Mouse (Mus musculus): Measurements from ENCODE around the gene Ttyh3. TPM values are rescaled to one million over a fixed set of nuclear protein-coding genes. Genes with fewer than 3 reads are reported as not detected.
A peak's percentile ranks its signal among the peaks of the same experiment; 100 is the strongest.

Gene Ttyh3
- total and polyA plus RNA-seq, 2 experiments from 2014 or later, result 56.6 to 196 TPM

DNA sequence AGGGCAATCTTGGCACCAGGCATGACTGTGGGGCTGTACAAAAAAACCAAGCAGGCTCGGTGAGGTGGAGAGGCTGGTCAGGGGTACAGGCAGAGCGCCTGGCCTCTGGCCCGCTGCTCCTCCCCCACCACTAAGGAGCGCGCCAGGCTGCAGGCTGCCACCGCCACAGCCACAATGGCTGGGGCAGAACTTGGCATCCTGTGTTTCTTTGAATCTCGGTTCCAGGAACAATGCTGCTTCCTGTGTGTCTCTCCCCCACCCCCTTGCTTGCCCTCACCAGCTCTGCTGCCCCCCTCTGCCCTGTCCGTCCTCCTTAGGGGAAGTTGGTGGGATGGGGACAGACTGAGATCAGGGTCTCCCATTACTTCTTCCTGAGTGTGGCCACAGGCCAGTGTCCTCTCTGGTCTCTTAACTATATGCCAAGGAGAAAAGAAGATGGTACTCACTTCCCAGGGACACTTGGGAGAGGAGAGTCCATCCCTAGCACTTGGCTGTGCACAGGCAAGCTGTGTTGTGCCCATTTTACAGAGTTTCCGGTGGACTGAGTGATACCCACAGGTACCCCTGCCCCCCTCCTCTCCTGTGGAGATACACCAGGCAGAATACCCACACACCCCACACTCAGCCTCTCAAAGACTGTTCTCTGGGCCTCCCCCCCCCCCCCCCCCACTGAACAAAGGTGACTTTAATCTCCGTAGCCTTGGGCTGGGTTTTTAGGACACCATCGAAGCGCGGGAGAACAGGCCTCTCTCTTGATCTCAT is 39.1 kb downstream of the Ttyh3 start:
- Histone ChIP-seq H3K36me3 (ENCODE audit: insufficient read depth, low read length) (no peaks in the 10 kb centered on the region), H3K4me1 (ENCODE audit: insufficient read depth, low read length) (peaks cover 17% of the 10 kb centered on the region), H3K9me3 (ENCODE audit: low read length) (no peaks in the 10 kb centered on the region), H3K4me3 (ENCODE audit: low read depth, low read length) (peak overlapping the region; percentile 52), H3K27me3 (ENCODE audit: insufficient read depth, low read length) (peaks cover 22% of the 10 kb centered on the region), H3K9ac (replicated peaks; ENCODE audit: low read length, poor library complexity, severe bottlenecking) (peak overlapping the region; percentile 60; the same call in 1 of the 2 replicates), H3K4me2 (ENCODE audit: low read depth, low read length, poor library complexity, severe bottlenecking) (peak overlapping the region; percentile 94), H3K27ac (ENCODE audit: low read depth, low read length) (peak overlapping the region; percentile 68)
- no peak for TF ChIP-seq CTCF (IDR thresholded peaks at IDR 0.05)
- ATAC-seq (ENCODE audit: low FRiP score) (0 out of 2 replicates have a peak, but pooled peaks have one; percentile 33), DNase-seq (ENCODE audit: low spot score) (peak; percentile 83)
- WGBS, result 10% methylated on average over 13 of the region's 13 CpGs

GRCm38 (mm10) chr5:140608634-140609015 is 40.2 kb downstream of the Ttyh3 start:
- Histone ChIP-seq H3K4me2 (ENCODE audit: low read depth, low read length, poor library complexity, severe bottlenecking) (peak overlapping the region; percentile 94), H3K9ac (replicated peaks; ENCODE audit: low read length, poor library complexity, severe bottlenecking) (peak overlapping the region; percentile 60; the same call in 1 of the 2 replicates), H3K27me3 (ENCODE audit: insufficient read depth, low read length) (peaks cover 22% of the 10 kb centered on the region), H3K4me1 (ENCODE audit: insufficient read depth, low read length) (peaks cover 17% of the 10 kb centered on the region), H3K27ac (ENCODE audit: low read depth, low read length) (peak overlapping the region; percentile 68), H3K36me3 (ENCODE audit: insufficient read depth, low read length) (no peaks in the 10 kb centered on the region), H3K9me3 (ENCODE audit: low read length) (no peaks in the 10 kb centered on the region), H3K4me3 (ENCODE audit: low read depth, low read length) (peak overlapping the region; percentile 52)
- peak; percentile 38 for ATAC-seq (ENCODE audit: low FRiP score)
- 3% methylated on average over 16 of the region's 16 CpGs for WGBS
- TF ChIP-seq CTCF (IDR thresholded peaks at IDR 0.05), result no peak
- DNase-seq (ENCODE audit: low spot score), result peak; percentile 84

- no peak for TF ChIP-seq CTCF (IDR thresholded peaks at IDR 0.05)
- Histone ChIP-seq H3K4me1 (ENCODE audit: insufficient read depth, low read length) (peaks cover 17% of the 10 kb centered on the region), H3K36me3 (ENCODE audit: insufficient read depth, low read length) (no peaks in the 10 kb centered on the region), H3K9me3 (ENCODE audit: low read length) (no peaks in the 10 kb centered on the region), H3K9ac (replicated peaks; ENCODE audit: low read length, poor library complexity, severe bottlenecking) (peak overlapping the region; percentile 60), H3K27ac (ENCODE audit: low read depth, low read length) (peak overlapping the region; percentile 68), H3K4me3 (ENCODE audit: low read depth, low read length) (peak overlapping the region; percentile 52), H3K4me2 (ENCODE audit: low read depth, low read length, poor library complexity, severe bottlenecking) (peak overlapping the region; percentile 94), H3K27me3 (ENCODE audit: insufficient read depth, low read length) (peaks cover 22% of the 10 kb centered on the region)
- WGBS, result under 1% methylated on average over 16 of the region's 17 CpGs
- ATAC-seq (ENCODE audit: low FRiP score) (no peak), DNase-seq (ENCODE audit: low spot score) (no peak)
These were observed 40.8 kb downstream of the Ttyh3 start for GRCm38 (mm10) chr5:140607836-140608633.

DNA sequence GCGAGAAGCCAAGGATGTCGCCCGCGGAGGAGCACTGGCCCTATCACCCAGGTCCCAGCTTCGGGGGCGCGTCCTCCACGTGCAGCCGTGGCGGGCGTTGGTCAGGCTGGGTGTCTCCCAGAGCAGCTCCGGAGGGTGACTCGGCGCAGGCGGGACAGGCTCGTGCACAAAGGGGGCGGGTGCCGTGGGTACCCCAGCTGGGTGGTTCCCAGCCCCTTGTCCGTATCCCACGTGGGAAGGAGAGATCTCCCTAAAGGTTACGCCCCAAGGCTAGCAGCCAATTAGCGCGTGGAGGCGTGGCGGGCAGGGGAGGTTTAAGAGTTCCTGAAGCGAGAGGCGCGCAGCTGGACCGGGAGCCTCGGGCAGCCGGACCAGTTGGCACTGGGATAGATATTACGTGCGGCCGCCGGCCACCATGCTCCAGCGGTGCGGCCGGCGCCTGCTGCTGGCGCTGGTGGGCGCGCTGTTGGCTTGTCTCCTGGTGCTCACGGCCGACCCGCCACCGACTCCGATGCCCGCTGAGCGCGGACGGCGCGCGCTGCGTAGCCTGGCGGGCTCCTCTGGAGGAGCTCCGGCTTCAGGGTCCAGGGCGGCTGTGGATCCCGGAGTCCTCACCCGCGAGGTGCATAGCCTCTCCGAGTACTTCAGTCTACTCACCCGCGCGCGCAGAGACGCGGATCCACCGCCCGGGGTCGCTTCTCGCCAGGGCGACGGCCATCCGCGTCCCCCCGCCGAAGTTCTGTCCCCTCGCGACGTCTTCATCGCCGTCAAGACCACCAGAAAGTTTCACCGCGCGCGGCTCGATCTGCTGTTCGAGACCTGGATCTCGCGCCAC is 41.6 kb downstream of the Ttyh3 start, which contains the start of gene Lfng:
TSS of gene Lfng (plus strand) at position 320 of the 835 bp plus-strand sequence.
- Histone ChIP-seq H3K36me3 (ENCODE audit: insufficient read depth, low read length) (no peaks in the 10 kb centered on the region), H3K9ac (replicated peaks; ENCODE audit: low read length, poor library complexity, severe bottlenecking) (peak within 1 kb of the TSS; percentile 60), H3K4me3 (ENCODE audit: low read depth, low read length) (peak within 1 kb of the TSS; percentile 52), H3K9me3 (ENCODE audit: low read length) (no peaks in the 10 kb centered on the region), H3K4me2 (ENCODE audit: low read depth, low read length, poor library complexity, severe bottlenecking) (peak within 1 kb of the TSS; percentile 94), H3K27me3 (ENCODE audit: insufficient read depth, low read length) (peaks cover 22% of the 10 kb centered on the region), H3K27ac (ENCODE audit: low read depth, low read length) (peak within 1 kb of the TSS; percentile 68), H3K4me1 (ENCODE audit: insufficient read depth, low read length) (peaks cover 16% of the 10 kb centered on the region)
- ATAC-seq (ENCODE audit: low FRiP score), result peak; percentile 45; the same call in 1 of the 2 replicates
- WGBS, result under 1% methylated on average over 82 of the region's 91 CpGs
- TF ChIP-seq CTCF (IDR thresholded peaks at IDR 0.05), result peak; percentile 37
- DNase-seq (ENCODE audit: low spot score), result peak; percentile 91

DNA sequence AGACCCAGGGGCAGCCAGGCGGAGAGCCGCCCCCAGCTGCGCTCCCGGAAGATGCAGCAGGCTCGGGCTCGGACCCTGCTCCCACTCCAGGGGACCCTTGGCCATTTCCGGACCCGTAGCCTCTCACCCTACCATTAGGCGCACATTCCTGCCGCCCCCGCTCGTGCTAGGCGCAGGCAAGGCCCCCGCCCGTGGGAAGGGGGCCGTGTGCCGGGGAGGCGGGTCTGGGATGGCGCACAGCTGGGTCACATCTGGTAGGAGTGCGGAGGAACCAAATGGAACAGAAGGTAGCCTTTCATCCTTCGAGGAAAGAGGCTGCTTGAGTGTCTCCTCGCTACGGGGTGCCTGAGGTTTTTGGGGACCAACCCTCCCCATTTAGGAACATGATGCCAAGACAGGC is 42.4 kb downstream of the Ttyh3 start:
- no peak for ATAC-seq (ENCODE audit: low FRiP score)
- no peak for TF ChIP-seq CTCF (IDR thresholded peaks at IDR 0.05)
- H3K36me3 ChIP-seq (ENCODE audit: insufficient read depth, low read length), result no peaks in the 10 kb centered on the region
- H3K27ac ChIP-seq (ENCODE audit: low read depth, low read length), result no peak overlapping the region
- H3K4me3 ChIP-seq (ENCODE audit: low read depth, low read length), result peak overlapping the region; percentile 52
- peaks cover 22% of the 10 kb centered on the region for H3K27me3 ChIP-seq (ENCODE audit: insufficient read depth, low read length)
- H3K9ac ChIP-seq (replicated peaks; ENCODE audit: low read length, poor library complexity, severe bottlenecking), result no peak overlapping the region
- H3K4me2 ChIP-seq (ENCODE audit: low read depth, low read length, poor library complexity, severe bottlenecking), result peak overlapping the region; percentile 94
- 2% methylated on average over 23 of the region's 23 CpGs for WGBS
- peaks cover 9% of the 10 kb centered on the region for H3K4me1 ChIP-seq (ENCODE audit: insufficient read depth, low read length)
- no peaks in the 10 kb centered on the region for H3K9me3 ChIP-seq (ENCODE audit: low read length)
- no peak for DNase-seq (ENCODE audit: low spot score)

Data from midbrain, postnatal 0 days (tissue).